Mouse (Mus musculus): ENCODE measurements around the gene Ubn1.

Gene Ubn1

DNA sequence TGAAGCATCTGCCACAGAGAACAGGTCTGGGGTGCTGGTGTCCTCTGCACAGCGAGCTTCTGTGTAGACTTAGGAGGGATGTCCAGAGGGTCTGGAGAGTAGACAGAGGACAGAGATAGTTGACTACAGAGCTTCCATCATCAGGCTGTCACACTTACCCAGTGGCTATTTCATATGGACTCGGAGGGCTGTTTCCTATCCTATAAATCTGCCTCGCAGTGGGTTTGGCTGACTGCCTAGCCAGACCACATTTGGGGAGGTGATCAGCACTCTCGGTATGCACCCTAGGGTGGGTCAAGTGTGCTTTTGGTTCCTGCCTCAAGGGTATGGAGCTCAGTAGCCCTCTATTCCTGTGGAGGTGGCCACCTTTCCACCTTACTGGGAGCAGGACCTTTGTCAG is 35.3 kb downstream of the Ubn1 start:
- DNase-seq = no peak

DNA sequence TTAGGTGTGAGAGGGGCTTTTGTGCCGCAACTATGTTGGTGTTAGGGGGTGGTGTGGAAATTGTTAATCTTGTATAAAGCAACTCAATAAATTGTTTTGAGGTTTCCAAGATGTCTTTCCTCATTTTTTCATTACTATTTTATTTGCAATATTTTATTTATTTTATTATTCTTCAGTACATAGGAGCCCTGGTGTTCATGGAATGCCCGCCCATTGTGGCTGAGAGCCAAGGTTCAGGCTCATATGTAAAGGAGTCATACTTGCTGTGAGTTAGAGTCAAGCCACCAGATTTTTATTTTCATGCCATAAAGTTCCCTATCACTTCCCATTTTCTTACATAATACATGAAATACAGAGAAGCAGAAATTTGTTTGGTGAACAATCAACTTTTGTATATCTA is 36.3 kb downstream of the Ubn1 start:
- DNase-seq = no peak

DNA sequence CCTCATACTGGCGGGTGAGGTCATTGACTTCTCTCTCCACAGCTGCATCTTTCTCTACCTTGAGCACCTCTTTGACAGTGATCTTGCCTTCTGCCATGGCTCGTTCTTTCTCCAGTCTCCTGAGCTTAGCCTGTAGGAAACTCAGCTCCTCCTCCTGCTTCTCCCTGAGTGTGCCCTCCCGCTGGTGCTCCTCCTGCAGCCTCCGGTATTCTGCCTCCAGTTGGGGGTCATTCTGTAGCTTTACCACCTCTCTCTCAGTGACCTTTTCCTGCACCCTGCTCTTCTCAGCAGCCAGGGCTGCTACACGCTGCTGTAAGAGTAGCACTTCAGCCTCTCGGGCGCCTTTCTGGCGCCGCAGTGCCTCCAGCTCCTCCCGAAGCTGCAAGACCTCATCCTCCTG is 39.2 kb downstream of the Ubn1 start:
- no peak for DNase-seq

DNA sequence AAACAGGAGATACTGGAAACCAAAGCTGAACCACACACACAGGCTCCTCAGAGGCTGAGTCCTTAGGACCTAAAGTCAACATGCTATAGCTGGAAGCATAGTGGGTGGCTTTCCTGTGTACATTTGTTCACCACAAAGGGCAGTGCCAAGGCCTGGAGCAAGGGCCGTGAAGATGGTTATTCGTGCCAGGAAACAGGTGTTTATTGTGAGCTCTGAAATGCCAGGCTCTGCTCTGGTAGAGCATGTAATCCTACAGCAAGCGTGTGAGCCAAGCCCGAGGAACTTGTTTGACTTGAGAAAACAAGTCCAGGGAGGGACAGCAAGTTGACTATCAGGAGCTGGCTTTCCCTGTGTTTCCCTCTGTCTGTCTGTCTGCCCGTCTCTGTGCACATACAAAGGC is 43.4 kb downstream of the Ubn1 start:
- DNase-seq = no peak

DNA sequence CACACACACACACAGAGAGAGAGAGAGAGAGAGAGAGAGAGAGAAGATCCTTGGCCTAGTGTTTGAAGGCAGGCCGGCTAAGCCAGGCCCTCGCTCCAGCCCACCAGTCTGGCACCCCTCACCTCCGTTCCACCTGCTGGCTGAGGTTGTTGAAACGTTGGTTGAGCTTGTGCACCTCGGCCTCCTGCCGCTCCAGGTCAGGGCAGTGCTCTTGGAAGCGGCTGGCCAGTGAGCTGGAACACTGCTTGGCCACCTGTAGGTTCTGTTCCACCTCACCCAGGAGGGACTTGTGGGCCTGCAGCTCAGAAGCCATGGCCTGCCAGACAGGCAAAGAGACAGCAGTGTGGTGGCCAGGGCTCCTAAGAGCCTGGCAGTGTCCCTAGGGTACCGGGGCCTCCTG is 46.6 kb downstream of the Ubn1 start:
- no peak for DNase-seq

DNA sequence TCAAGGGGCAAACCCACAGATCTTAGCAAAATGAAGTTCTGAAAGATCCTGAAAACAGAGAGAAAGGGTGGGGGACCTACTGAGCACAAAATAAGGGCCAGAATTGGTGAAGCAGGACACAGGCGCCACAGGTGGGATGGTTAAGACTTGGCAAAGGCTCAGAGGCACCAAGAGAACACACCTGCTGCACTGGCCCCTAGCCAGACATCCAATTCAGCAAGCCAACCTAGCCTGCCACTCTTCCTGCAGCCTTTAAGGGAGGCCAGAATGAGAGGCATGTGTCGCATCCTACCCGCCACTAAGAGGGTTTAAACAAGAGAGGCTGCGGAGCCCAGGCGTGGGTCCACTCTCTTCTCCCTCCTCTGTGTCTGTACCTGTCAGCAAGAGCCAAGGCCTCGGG is 51.1 kb downstream of the Ubn1 start:
- no peak for DNase-seq

DNA sequence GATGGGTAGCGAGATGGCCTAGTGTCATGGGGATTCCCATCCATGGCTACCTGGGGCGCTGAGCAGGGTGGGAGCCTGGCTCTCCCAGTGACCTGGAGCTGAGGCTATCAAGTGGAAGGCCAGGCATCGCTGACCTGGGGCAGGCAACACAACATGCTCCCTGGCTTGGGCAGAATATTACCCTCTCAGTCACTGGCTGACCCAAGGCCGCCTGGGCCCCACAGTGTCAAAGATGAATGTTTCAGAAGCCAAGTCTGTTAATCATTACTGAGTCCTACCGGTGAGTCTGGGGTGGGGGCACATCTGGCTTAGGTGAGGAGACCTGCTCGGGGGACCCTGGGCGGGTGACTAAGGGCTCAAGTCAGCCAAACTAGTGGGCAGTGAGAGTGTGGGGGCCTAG is 60.0 kb downstream of the Ubn1 start:
- DNase-seq = no peak

DNA sequence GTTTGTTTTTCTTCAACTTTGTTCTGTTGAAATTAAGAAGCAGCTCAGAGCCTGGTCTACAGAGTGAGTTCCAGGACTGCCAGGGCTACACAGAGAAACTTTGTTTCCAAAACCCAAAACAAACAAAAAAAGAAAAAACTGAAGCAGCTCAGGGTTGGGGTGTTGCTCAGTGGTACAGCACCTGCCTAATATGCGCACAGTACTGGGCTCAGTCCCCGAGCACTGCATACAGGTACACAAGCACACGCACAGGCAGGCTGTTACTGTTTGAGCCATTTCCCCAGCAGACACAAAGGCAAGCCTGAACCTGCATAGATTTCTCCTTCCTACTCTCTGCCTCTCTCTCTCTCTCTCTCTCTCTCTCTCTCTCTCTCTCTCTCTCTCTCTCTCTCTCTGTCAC is 61.2 kb downstream of the Ubn1 start:
- no peak for DNase-seq

DNA sequence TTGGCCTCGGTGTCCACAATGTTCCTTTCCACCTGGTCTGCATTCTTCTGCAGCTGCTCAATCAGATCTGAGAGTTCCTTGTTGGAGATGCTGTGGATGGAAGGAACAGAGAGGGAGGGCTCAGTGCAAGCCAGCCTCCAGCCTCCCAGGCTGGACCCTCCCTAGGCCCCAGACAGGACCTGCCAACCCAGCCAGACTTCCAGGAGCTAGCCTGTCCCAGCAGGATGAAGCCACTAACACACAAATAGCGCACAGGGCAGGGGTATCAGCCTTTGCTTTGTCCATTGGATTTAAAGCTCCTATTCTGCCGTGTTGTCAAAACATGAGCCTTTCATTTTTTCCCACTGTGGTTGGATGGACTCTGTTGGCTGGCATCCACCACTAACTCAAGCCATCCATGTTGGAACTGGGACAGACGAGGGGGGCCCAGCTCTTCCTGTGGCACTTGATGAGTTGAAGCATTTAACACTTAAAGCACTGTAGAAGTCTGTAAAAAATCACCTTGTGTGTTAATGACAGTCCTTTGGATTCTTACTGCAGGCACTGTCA is 63.2 kb downstream of the Ubn1 start:
- no peak for DNase-seq

DNA sequence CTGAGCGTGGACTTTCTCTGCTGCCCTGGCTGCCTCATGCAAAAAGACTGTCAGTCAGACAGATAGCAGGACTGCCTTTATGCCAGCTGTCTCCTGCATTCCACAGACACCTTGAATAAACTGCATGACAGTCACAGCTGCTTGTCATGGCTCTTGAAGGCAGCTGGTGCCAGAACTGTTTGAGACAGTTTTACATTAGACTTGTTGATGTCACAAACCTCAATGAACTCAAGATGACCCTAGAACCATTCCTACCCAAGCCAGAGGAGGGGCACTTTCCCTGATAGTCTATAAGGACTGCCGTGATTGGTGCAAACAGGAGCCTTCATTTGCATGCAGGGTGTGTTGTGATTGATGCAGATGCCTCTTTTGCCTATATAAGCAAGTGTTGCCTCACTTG is 63.7 kb downstream of the Ubn1 start:
- DNase-seq = no peak

DNA sequence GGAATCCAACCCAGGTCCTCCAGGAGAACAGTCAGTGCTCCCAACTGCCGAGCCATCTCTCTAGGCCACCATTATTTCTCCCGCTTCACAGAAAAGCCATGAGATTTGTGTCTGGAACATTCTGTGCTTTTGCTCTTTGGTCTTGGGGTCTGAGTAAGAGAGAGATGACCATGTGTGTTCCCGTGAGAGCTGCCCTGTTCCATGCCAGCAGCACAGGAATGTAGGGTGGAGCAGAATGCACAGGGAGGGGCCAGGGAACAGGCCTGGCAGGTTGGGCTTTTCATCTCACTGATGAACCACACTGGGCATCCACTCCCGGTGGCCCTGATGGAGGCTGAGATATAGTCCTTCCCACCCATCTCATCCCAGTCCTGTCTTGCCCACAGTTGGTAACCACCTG is 69.5 kb downstream of the Ubn1 start:
- DNase-seq = no peak

DNA sequence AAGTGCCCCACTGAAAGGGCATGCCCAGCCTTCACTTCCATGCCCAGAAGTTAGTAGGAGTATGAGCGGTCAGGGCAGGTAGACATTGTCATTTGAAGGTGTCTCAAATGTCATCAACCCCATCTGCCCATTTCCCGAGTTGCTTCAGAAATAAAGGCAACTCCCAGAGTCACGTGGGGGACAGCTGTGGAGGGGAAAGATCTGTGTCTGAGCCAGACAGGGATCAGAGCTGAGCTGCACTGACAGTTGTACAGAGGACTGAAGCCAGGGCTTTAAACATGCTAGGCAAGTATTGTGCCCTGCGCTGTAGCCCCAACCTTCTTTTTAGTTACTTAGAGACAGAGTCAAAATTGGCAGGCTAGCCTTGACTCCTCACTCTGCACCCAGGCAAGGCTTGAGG is 70.0 kb downstream of the Ubn1 start:
- DNase-seq = no peak

DNA sequence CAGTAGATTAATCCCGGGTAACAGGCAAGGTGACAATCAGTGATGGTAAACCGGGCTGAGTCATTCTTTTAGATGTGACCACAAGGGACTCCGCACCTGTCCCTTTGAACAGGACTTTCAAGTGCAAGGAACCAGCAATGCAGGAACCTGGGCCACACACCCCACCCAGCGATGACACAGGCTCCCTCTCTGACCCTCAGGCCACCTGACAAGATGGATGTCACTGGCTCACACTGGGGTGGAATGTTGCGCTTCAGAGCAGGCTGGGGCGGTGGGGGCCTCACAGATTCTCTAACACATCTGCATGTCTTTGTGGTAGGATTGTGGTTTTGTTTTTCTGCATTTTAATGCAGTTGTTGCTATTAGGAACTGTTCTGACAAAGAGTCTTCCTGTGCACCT is 73.6 kb downstream of the Ubn1 start:
- no peak for DNase-seq

DNA sequence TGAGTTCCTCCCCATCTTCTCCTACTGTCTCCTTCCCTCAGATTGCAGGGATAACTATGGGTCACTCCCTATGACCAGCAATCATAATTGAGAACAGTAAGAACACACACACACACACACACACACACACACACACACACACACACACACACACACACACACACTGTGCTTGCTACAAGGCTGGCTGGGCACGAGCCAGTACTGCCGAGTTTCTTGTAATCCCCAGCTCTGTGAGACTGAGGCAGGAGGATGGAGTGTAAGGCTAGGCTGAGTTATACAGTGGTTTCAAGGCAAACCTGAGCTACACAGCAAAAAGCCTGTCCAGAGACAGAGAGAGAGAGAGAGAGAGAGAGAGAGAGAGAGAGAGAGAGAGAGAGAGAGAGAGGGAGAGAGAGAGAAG is 80.3 kb downstream of the Ubn1 start:
- DNase-seq = no peak

DNA sequence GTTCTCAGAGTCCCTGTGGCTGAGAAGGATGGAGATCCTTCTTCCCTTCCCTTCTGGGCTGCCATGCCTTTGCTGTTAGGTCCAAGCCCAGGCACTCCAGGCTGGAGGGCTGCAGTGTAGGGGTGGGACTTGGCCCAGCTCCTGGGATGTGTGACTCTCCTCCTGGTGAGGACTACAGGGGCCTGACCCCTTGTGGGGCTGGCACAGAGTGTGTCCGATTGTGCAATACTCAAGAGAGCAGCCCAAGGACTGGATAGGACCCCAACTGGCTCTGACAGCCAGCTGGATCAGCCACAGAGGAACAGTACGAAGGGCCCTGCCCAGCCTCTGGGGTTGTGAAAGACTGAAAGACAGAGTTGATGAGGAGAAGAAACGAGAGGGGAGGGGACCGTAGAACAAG is 80.9 kb downstream of the Ubn1 start:
- no peak for DNase-seq

DNA sequence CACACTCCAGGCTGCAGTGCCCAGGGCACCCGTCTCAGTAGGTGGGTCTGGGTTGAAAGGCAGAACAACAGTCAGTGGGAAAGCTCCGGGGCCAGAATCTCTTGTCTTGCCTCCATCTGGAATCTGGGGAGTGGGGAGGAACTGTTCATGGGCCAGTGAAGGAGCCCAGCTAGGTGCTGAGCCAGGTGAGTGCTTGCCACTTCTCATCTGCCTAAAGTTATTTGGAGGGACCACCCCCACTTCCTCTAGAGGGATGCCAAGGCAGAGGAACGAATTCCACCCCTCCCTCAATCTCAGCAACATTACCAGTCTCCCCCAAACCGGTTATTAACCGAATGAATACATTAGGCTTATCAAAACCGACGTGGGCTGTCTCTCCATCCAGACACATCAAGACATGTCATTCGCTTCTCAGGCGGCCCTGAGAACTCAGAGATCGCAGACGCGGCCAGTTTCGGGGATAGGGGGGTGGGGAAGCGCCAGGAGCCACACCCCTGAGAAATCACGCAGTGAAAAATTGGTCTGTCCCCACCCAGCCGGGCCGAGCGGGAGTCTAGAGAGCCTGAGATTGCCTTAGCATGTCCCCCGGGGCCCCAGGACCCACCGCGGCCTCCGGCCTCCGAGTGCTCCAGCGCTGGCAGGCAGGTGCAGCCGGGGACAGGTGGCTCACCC is 81.5 kb downstream of the Ubn1 start:
- DNase-seq = no peak

DNA sequence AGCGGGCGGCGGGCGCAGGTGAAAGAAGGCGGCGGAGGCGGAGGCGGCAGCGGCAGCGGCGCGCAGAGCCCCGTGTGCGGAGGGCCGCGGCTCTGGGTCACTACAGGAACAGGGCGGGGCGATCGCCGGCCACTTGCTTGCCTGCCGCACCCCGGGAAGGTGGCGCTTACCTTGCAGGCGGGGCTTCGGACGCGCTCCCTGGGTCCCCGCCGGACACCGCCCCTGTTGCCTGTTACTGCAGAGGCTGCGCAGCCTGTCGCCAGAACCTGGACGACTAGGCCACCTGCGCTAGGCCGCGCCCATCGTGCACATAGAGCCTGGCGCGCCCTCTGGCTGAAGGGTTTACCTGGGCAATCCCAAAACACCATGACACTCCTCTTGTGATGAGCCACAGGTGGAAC is 82.5 kb downstream of the Ubn1 start, which contains the start of gene Ppl:
Gene Ppl, minus strand, starts transcription at position 21 of the 401 bp plus-strand sequence.
- peak; percentile 24 for DNase-seq

DNA sequence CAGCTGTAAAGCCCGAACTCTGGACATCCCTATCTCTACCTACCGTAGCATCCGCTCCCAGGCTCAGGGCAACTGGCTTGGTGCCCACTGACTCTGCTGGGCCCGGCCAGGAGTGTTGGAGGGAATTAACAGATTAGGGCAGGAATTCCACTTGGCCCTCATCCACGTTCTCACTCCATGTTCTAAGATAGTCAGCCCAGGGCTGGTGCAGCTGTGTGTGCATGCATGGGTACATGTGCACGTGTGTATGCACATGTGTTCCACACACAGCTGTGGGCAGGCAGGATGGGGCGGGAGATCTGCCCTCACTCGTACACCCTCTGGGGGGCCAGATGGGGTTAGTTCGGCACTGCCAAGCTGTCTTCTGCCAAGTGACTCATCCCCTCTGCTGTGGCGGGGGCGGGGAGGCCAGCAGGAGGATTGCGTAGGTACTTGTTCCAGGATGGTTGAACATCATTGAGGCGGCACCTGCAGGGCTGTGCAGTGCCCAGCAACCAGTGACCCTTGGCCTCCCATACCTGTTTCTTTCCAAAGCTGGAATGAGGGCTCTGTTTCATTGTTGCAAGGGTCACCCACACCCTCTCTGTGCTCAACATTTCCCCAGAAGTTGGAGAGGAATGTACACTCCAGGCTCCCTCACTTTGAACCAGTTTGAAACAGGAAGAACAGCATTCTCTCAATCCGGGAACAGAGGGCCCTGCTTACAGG is 84.9 kb downstream of the Ubn1 start:
- DNase-seq = no peak

DNA sequence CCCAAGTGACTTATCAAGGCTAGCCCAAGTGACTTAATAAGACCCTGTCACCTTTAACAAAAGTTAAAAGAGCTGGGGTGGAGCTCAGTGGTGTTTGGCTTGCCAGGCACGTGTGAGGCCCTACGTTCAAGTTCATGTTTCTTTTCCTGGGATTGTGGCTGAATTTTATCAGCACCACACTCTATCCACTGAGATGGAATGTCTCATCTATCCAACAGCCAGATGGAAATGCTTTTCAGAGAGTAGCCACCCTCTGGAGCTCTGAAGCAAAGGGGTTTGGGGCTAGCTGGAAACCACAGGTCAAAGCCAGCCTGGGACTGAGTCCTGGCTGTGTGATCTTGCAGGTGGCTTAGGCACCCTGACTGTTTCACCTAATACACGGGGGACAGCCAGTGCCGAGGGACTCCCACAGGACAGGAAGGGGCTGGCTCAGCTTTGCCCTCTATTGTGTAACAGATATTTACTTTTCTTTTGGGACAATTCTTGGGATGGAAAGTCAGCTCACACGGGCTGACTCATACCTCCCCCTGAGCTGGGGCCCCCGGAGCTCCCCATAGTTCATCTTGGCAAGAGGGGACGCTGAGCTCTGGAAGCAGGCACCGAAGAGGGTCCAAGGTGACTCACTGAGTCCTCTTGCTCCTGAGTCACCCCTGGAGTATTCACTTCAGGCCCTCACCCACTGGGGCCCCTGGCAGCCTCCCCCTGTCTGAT is 85.8 kb downstream of the Ubn1 start:
- DNase-seq = no peak

Data from thymus, postnatal 4 days (tissue).